Mouse (Mus musculus): ENCODE results near the gene Icam2. TPM values are rescaled to one million over a fixed set of nuclear protein-coding genes. Genes with fewer than 3 reads are reported as not detected.

Gene Icam2
- polyA plus RNA-seq, 1 experiment, result 82.6 TPM

DNA sequence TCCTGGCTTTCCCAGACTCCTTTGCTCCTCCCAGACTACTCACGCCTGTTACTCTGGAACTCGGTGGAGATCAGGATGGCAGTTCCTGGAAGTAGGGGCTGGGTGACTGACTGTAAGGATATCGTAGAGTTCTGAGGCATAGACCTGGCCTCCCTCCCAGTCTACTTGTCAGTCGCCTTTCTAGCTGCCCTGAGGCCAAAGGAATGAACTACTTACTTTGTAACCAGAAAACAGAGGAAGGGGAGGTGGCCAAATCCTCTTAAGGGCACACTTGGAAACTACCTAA is 5.4 kb upstream of the Icam2 start:
- Histone ChIP-seq H3K4me1 (ENCODE audit: control insufficient read depth, insufficient read depth, insufficient read length) (peaks cover 8% of the 10 kb centered on the region; the same call in 1 of the 2 replicates), H3K36me3 (ENCODE audit: control insufficient read depth, insufficient read depth, low read length) (no peaks in the 10 kb centered on the region), H3K27ac (ENCODE audit: insufficient read depth, low read length) (no peak overlapping the region), H3K4me3 (ENCODE audit: extremely low read depth, insufficient read depth, insufficient read length) (no peak overlapping the region), H3K27me3 (ENCODE audit: control insufficient read depth, insufficient read depth, low read length) (no peaks in the 10 kb centered on the region)
- DNase-seq (ENCODE audit: low read depth in 1 of 2, low spot score in 2 of 2), result no peak
- no peak for TF ChIP-seq POLR2A (IDR thresholded peaks at IDR 0.05; ENCODE audit: low read depth, low read length)
- no peak for TF ChIP-seq CTCF (IDR thresholded peaks at IDR 0.05; ENCODE audit: extremely low read depth, insufficient read depth, insufficient read length, insufficient replicate concordance)
- WGBS, result 81% methylated on average over 4 of the region's 4 CpGs

DNA sequence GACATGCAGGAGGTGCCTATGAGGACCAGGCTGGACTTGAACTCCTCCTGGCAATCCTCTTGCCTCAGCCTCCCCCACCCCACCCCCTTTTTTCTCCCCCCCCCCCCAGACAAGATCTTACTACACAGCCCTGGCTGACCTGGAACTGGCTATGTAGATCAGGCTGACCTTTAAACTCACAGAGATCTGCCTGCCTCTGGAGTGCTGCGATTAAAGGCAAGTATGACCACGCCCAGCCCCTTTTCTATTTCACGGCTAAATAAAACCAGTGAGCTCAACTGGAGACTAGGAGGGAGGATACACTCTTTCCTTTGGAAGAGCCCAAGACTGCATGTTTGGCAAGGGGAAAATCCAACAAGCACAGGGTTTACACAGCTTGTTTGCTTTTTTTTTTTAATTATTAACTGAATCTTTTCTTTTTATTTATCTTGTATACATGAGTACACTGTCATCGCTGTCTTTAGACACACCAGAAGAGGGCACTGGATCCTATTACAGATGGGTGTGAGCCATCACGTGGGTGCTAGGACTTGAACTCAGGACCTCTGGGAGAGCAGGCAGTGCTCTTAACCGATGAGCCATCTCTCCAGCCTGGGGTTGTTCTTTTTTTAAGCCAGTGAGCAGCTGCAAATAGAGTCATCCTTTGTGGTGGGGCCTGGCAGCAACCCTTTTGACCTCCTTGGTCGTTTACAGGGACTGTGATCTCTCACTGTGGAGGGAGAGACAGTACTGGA is 4.9 kb upstream of the Icam2 start:
- Histone ChIP-seq H3K4me3 (ENCODE audit: extremely low read depth, insufficient read depth, insufficient read length) (no peak overlapping the region), H3K4me1 (ENCODE audit: control insufficient read depth, insufficient read depth, insufficient read length) (peaks cover 11% of the 10 kb centered on the region; the same call in 1 of the 2 replicates), H3K27ac (ENCODE audit: insufficient read depth, low read length) (no peak overlapping the region), H3K36me3 (ENCODE audit: control insufficient read depth, insufficient read depth, low read length) (no peaks in the 10 kb centered on the region), H3K27me3 (ENCODE audit: control insufficient read depth, insufficient read depth, low read length) (no peaks in the 10 kb centered on the region)
- no peak for DNase-seq (ENCODE audit: low read depth in 1 of 2, low spot score in 2 of 2)
- 68% methylated on average over 7 of the region's 7 CpGs for WGBS
- TF ChIP-seq CTCF (IDR thresholded peaks at IDR 0.05; ENCODE audit: extremely low read depth, insufficient read depth, insufficient read length, insufficient replicate concordance), result no peak
- no peak for TF ChIP-seq POLR2A (IDR thresholded peaks at IDR 0.05; ENCODE audit: low read depth, low read length)

DNA sequence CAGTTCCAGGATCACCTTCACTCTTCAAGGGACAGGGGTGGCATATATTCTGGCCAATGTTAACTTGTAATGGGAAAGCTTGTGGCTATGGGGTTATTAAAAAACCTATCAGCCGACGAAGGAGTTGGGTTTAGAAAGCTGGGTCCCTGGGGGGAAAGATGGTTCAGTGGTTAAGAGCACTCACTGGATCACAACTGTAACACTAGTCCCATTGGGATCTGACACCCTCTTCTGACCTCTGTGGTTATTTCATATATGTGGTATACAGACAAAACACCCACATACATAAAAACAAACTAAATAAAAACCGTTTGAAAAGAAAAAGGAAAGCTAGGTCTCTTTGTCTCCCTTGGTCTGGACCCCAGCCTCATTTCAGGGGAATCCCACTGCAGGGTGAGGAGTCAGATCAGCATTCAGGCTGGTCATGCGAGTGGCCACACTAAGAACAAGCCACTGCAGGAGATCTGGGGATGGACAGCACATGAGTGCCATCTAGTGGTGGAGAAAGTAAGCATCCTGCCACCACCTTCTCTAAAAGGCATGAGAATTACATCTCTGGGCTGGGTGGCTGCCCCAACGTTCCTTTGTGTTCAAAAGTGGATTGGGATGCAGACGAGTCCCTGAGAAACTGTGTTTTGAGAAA is 3.8 kb upstream of the Icam2 start:
- no peaks in the 10 kb centered on the region for H3K27me3 ChIP-seq (ENCODE audit: control insufficient read depth, insufficient read depth, low read length)
- no peak overlapping the region for H3K4me3 ChIP-seq (ENCODE audit: extremely low read depth, insufficient read depth, insufficient read length)
- TF ChIP-seq POLR2A (IDR thresholded peaks at IDR 0.05; ENCODE audit: low read depth, low read length) (no peak), CTCF (IDR thresholded peaks at IDR 0.05; ENCODE audit: extremely low read depth, insufficient read depth, insufficient read length, insufficient replicate concordance) (peak; percentile 87; the same call in 1 of the 2 replicates)
- WGBS, result 19% methylated on average over 6 of the region's 6 CpGs
- H3K4me1 ChIP-seq (ENCODE audit: control insufficient read depth, insufficient read depth, insufficient read length), result peaks cover 12% of the 10 kb centered on the region; the same call in 1 of the 2 replicates
- DNase-seq (ENCODE audit: low read depth in 1 of 2, low spot score in 2 of 2), result peak; percentile 70 to 73
- H3K27ac ChIP-seq (ENCODE audit: insufficient read depth, low read length), result no peak overlapping the region
- no peaks in the 10 kb centered on the region for H3K36me3 ChIP-seq (ENCODE audit: control insufficient read depth, insufficient read depth, low read length)

DNA sequence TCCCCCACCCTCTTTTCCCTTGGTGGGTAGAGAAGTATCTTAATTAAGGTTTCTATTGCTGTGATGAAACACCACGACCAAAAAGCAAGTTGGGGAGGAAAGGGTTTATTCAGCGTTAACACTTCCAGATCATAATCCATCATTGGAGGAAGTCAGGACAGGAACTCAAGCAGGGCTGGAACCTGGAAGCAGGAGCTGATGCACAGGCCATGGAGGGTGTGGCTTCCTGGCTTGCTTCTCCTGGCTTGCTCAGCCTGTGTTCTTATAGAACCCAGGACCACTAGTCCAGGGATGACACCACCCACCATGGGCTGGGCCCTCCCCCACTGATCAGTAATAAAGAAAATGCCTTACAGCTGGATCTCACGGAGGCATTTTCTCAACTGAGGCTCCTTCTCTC is 2.9 kb upstream of the Icam2 start:
- WGBS, result 56% methylated on average over 3 of the region's 3 CpGs
- no peak for DNase-seq (ENCODE audit: low read depth in 1 of 2, low spot score in 2 of 2)
- Histone ChIP-seq H3K27me3 (ENCODE audit: control insufficient read depth, insufficient read depth, low read length) (no peaks in the 10 kb centered on the region), H3K27ac (ENCODE audit: insufficient read depth, low read length) (no peak overlapping the region), H3K36me3 (ENCODE audit: control insufficient read depth, insufficient read depth, low read length) (no peaks in the 10 kb centered on the region), H3K4me1 (ENCODE audit: control insufficient read depth, insufficient read depth, insufficient read length) (peaks cover 14% of the 10 kb centered on the region; the same call in 1 of the 2 replicates), H3K4me3 (ENCODE audit: extremely low read depth, insufficient read depth, insufficient read length) (no peak overlapping the region)
- TF ChIP-seq POLR2A (IDR thresholded peaks at IDR 0.05; ENCODE audit: low read depth, low read length), result no peak
- TF ChIP-seq CTCF (IDR thresholded peaks at IDR 0.05; ENCODE audit: extremely low read depth, insufficient read depth, insufficient read length, insufficient replicate concordance), result no peak

DNA sequence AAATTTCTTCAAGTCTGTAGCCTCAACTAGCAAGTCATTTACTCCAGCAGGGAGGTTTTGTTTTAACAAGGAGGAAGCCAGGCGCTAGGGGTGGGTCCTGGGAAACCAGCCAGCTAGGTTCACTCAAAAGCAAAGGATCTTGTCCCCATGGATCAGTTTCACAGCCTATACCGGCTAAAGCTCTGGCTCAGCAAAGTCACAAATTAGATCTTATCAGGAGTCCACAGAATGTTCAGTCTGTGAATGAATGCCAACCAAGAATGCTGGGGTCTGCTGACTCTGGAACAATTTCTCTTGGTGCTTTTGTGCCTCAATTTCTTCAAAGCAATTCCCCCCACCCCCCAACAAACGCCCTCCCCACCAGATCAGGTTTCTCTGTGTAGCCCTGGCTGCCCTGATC is 1.7 kb upstream of the Icam2 start:
- DNase-seq (ENCODE audit: low read depth in 1 of 2, low spot score in 2 of 2), result no peak
- Histone ChIP-seq H3K27ac (ENCODE audit: insufficient read depth, low read length) (0 out of 2 replicates have a peak overlapping the region, but pooled peaks have one; percentile 39), H3K36me3 (ENCODE audit: control insufficient read depth, insufficient read depth, low read length) (no peaks in the 10 kb centered on the region), H3K27me3 (ENCODE audit: control insufficient read depth, insufficient read depth, low read length) (no peaks in the 10 kb centered on the region), H3K4me1 (ENCODE audit: control insufficient read depth, insufficient read depth, insufficient read length) (peaks cover 14% of the 10 kb centered on the region; the same call in 1 of the 2 replicates), H3K4me3 (ENCODE audit: extremely low read depth, insufficient read depth, insufficient read length) (no peak overlapping the region)
- 60% methylated on average over 3 of the region's 3 CpGs for WGBS
- TF ChIP-seq POLR2A (IDR thresholded peaks at IDR 0.05; ENCODE audit: low read depth, low read length) (no peak), CTCF (IDR thresholded peaks at IDR 0.05; ENCODE audit: extremely low read depth, insufficient read depth, insufficient read length, insufficient replicate concordance) (no peak)

DNA sequence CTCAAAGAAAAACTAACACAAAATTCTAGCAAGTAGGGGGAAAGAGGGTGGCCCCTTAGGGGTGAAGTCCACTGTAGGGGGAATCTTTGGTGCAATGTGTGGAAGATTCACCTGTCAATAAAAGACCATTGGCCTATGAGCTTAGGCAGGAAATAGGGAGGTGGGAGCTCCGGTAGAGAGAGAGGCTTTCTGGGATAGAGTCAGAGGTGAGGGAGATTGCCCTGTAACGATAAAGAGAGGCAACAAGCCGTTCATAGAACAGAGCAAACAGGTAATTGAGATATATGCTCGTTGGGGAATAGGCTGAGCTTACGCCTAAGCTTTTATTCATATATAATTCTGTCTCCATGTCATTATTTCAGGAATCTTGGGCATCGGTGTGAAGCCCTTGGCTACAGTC is 855 bp downstream of the Icam2 start:
- DNase-seq (ENCODE audit: low read depth in 1 of 2, low spot score in 2 of 2), result peak in 1 of 2 experiments; percentile 33
- Histone ChIP-seq H3K4me1 (ENCODE audit: control insufficient read depth, insufficient read depth, insufficient read length) (peaks cover 14% of the 10 kb centered on the region; the same call in 1 of the 2 replicates), H3K36me3 (ENCODE audit: control insufficient read depth, insufficient read depth, low read length) (peaks cover 6% of the 10 kb centered on the region; the same call in 1 of the 2 replicates), H3K27ac (ENCODE audit: insufficient read depth, low read length) (peak overlapping the region; percentile 99), H3K4me3 (ENCODE audit: extremely low read depth, insufficient read depth, insufficient read length) (peak overlapping the region; percentile 69), H3K27me3 (ENCODE audit: control insufficient read depth, insufficient read depth, low read length) (no peaks in the 10 kb centered on the region)
- no peak for TF ChIP-seq CTCF (IDR thresholded peaks at IDR 0.05; ENCODE audit: extremely low read depth, insufficient read depth, insufficient read length, insufficient replicate concordance)
- no peak; the same call in 1 of the 2 replicates for TF ChIP-seq POLR2A (IDR thresholded peaks at IDR 0.05; ENCODE audit: low read depth, low read length)
- 15% methylated on average over 6 of the region's 6 CpGs for WGBS

DNA sequence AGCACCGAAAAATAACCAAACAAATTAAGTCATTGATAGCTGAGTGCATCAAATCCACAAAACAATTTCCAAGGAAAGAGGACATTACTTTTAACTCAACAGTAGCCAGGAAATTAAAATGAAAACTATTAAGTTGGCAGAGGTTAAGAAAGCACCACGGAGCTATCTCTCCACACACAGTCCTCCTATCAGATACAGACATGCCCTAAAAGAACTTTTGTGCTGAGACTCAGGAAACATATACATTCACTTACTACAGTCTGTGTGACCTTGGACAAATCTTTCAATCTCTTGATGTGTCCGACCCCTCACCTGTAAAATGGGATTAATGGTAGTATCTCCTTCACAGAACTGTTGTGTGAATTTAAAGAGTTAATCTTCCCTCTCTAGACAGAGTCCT is 1.5 kb downstream of the Icam2 start:
- Histone ChIP-seq H3K27me3 (ENCODE audit: control insufficient read depth, insufficient read depth, low read length) (no peaks in the 10 kb centered on the region), H3K4me3 (ENCODE audit: extremely low read depth, insufficient read depth, insufficient read length) (no peak overlapping the region), H3K4me1 (ENCODE audit: control insufficient read depth, insufficient read depth, insufficient read length) (peaks cover 12% of the 10 kb centered on the region; the same call in 1 of the 2 replicates), H3K36me3 (ENCODE audit: control insufficient read depth, insufficient read depth, low read length) (peaks cover 11% of the 10 kb centered on the region), H3K27ac (ENCODE audit: insufficient read depth, low read length) (peak overlapping the region; percentile 99; the same call in 1 of the 2 replicates)
- TF ChIP-seq POLR2A (IDR thresholded peaks at IDR 0.05; ENCODE audit: low read depth, low read length), result no peak
- no peak for DNase-seq (ENCODE audit: low read depth in 1 of 2, low spot score in 2 of 2)
- WGBS, result 73% methylated on average over 3 of the region's 3 CpGs
